Mouse (Mus musculus): ENCODE measurements around the gene Thnsl1.
A peak's percentile ranks its signal among the peaks of the same experiment; 100 is the strongest.

Thnsl1 gene

GRCm38 (mm10) chr2:21204912-21205830 lies at the start of gene Thnsl1, which contains the start of gene Enkur:
Gene Thnsl1, plus strand, starts transcription at chr2:21205724.
Gene Enkur, minus strand, starts transcription at chr2:21205365.
- DNase-seq, result peak; percentile 98

GRCm38 (mm10) chr2:21164296-21164695 lies 41.2 kb upstream of the Thnsl1 start:
- no peak for DNase-seq

- no peak for DNase-seq
These were observed 37.6 kb upstream of the Thnsl1 start for GRCm38 (mm10) chr2:21167916-21168315.

- no peak for DNase-seq
These were observed 32.7 kb upstream of the Thnsl1 start for GRCm38 (mm10) chr2:21172797-21173196.

GRCm38 (mm10) chr2:21179136-21179535 lies 26.4 kb upstream of the Thnsl1 start:
- DNase-seq, result no peak

- DNase-seq, result no peak
These were observed 22.7 kb upstream of the Thnsl1 start for GRCm38 (mm10) chr2:21182811-21183210.

- DNase-seq, result peak; percentile 34 to 50
These were observed 17.9 kb upstream of the Thnsl1 start for GRCm38 (mm10) chr2:21187576-21187975.

GRCm38 (mm10) chr2:21188610-21189009 lies 16.9 kb upstream of the Thnsl1 start:
- DNase-seq, result no peak

- no peak for DNase-seq
These were observed 14.3 kb upstream of the Thnsl1 start for GRCm38 (mm10) chr2:21191232-21191631.

GRCm38 (mm10) chr2:21195233-21195632 lies 10.3 kb upstream of the Thnsl1 start:
- no peak for DNase-seq

GRCm38 (mm10) chr2:21199051-21199450 lies 6.5 kb upstream of the Thnsl1 start:
- no peak for DNase-seq

- no peak for DNase-seq
These were observed 2.8 kb upstream of the Thnsl1 start for GRCm38 (mm10) chr2:21202754-21203153.

- no peak for DNase-seq
These were observed 271 bp downstream of the Thnsl1 start for GRCm38 (mm10) chr2:21205831-21206159.

GRCm38 (mm10) chr2:21206278-21206677 lies 754 bp downstream of the Thnsl1 start:
- no peak for DNase-seq

- no peak for DNase-seq
These were observed 5.8 kb downstream of the Thnsl1 start for GRCm38 (mm10) chr2:21211361-21211760.

GRCm38 (mm10) chr2:21214322-21214721 lies 8.8 kb downstream of the Thnsl1 start:
- DNase-seq, result peak in 1 of 2 experiments; percentile 26

GRCm38 (mm10) chr2:21215284-21215683 lies 9.8 kb downstream of the Thnsl1 start:
- DNase-seq, result no peak

- DNase-seq, result no peak
These were observed 17.2 kb downstream of the Thnsl1 start for GRCm38 (mm10) chr2:21222453-21223384.

GRCm38 (mm10) chr2:21230276-21230675 lies 24.8 kb downstream of the Thnsl1 start:
- no peak for DNase-seq

- DNase-seq, result no peak
These were observed 25.6 kb downstream of the Thnsl1 start for GRCm38 (mm10) chr2:21231147-21231546.

- peak; percentile 60 to 66 for DNase-seq
These were observed 29.5 kb downstream of the Thnsl1 start for GRCm38 (mm10) chr2:21234871-21235648.

GRCm38 (mm10) chr2:21235844-21236386 lies 30.4 kb downstream of the Thnsl1 start:
- no peak for DNase-seq
